Mouse (Mus musculus) neural tube, embryonic 12.5 days (tissue): ENCODE data around the gene Mdm2. TPM values are rescaled to one million over a fixed set of nuclear protein-coding genes. Genes with fewer than 3 reads are reported as not detected.
"Not testable (repeated sequence)": the region's sequence is repeated elsewhere in the genome, so short reads cannot be mapped to it uniquely, and the experiment has no call there.

Experiments
- ATAC-seq: fragments of 200-750 bp; cut with Nextera tagmentation; 2 replicates; pipeline ENCODE4 v1.8.0; 2017; ENCODE audit warnings: low read depth, mild to moderate bottlenecking, moderate TSS enrichment, moderate library complexity; ENCODE audit not compliant: low FRiP score
- H3K27ac ChIP-seq: fragments of 300-500 bp; sonication (generic); 2 replicates; pipeline ENCODE4 v1.5.1; 2016
- H3K27me3 ChIP-seq: fragments of 300-500 bp; sonication (generic); replicated peaks from 2 replicates; pipeline ENCODE4 v1.6.1; 2016; ENCODE audit warnings: mild to moderate bottlenecking
- H3K36me3 ChIP-seq: fragments of 300-500 bp; sonication (generic); 2 replicates; pipeline ENCODE4 v1.6.1; 2016; ENCODE audit warnings: mild to moderate bottlenecking
- H3K4me1 ChIP-seq: fragments of 300-500 bp; sonication (generic); 2 replicates; pipeline ENCODE4 v1.6.1; 2016
- H3K4me2 ChIP-seq: fragments of 300-500 bp; sonication (generic); replicated peaks from 2 replicates; pipeline ENCODE4 v1.6.1; 2016; ENCODE audit warnings: mild to moderate bottlenecking
- H3K4me3 ChIP-seq: fragments of 300-500 bp; sonication (generic); 2 replicates; pipeline ENCODE4 v1.5.1; 2016
- H3K9ac ChIP-seq: fragments of 300-500 bp; sonication (generic); 2 replicates; pipeline ENCODE4 v1.6.1; 2016; ENCODE audit warnings: mild to moderate bottlenecking
- H3K9me3 ChIP-seq: fragments of 300-500 bp; sonication (generic); 2 replicates; pipeline ENCODE4 v1.6.1; 2016; ENCODE audit warnings: mild to moderate bottlenecking
- WGBS: fragments of 180-500 bp; shearing (Covaris S2); methylation state at CpG from one replicate; pipeline ENCODE4 v1.1.7; 2016; 5-methylcytosine and 5-hydroxymethylcytosine counted together
- polyA plus RNA-seq: library from polyadenylated mRNA; unstranded; fragments of >200 nt; fragmentation: Nextera tagmentation; extraction: Ambion mirVana; gene quantifications from 2 replicates; pipeline ENCODE4 v1.2.1, GENCODE M21; 2016

Gene Mdm2
- polyA plus RNA-seq, 1 experiment from 2014 or later = 74.4 TPM

GRCm38 (mm10) chr10:117729139-117729814 is 18.7 kb upstream of the Mdm2 start:
- H3K27me3 ChIP-seq = no peaks in the 10 kb centered on the region
- ATAC-seq = no peak
- no peak overlapping the region for H3K4me2 ChIP-seq
- no peaks in the 10 kb centered on the region for H3K9me3 ChIP-seq
- peaks cover 4% of the 10 kb centered on the region; the same call in 1 of the 2 replicates for H3K36me3 ChIP-seq
- 87% methylated on average over 11 of the region's 11 CpGs for WGBS
- no peak overlapping the region for H3K9ac ChIP-seq
- H3K27ac ChIP-seq = no peak overlapping the region
- no peak overlapping the region for H3K4me3 ChIP-seq
- no peaks in the 10 kb centered on the region for H3K4me1 ChIP-seq

DNA sequence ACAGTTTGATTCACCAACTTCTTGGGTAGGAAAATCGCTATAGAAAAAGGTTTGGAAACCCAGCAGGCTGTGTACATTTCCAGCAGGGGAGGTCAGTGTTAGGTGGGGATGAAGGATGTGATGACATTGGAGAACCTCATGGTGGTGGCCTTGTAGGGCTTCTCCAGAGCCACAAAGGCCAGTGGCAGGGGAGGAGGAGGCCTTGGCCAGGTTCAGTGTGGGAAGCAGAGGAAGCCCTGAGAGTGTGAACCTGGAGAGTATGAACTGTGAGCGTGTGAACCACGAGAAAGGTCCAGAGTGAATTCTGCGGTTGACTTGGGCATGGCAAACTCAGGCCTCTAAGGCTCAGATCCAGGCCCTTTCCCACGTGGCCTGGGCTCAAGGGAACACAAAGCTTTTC is 18.0 kb upstream of the Mdm2 start:
- H3K4me3 ChIP-seq = no peak overlapping the region
- H3K9me3 ChIP-seq = no peaks in the 10 kb centered on the region
- no peak overlapping the region for H3K27ac ChIP-seq
- H3K9ac ChIP-seq = no peak overlapping the region
- H3K4me2 ChIP-seq = no peak overlapping the region
- no peaks in the 10 kb centered on the region for H3K27me3 ChIP-seq
- H3K4me1 ChIP-seq = no peaks in the 10 kb centered on the region
- peaks cover 4% of the 10 kb centered on the region; the same call in 1 of the 2 replicates for H3K36me3 ChIP-seq
- no peak for ATAC-seq
- 85% methylated on average over 5 of the region's 5 CpGs for WGBS

DNA sequence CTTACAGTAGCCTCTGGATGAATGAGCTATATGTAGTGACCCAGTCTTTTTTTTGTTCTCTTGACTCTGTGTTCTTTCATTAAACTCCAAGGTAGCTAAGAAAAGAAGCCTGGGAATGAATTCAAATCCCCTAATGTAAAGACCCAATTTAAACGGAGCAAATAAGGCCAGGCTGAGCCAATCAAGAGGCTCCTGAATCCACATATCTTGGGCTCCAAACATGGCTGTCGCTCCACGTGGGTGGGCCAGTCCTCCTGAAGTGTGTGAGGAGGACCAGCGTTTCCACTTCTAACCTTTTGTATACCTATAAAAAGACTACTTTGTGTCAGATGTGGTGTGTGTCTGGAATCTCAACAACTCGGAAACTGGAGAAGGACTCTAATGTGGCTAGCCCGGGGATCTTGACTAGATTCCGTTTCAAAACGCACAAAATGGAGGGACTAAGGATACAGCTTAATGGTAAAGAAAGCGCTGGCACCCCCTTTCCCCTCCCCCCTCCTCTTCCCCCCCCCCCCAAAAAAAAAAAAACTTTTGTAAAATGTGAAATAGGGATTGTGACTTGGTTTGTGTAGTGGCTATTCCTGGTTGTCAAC is 17.1 kb upstream of the Mdm2 start:
- no peak overlapping the region for H3K4me2 ChIP-seq
- no peaks in the 10 kb centered on the region for H3K9me3 ChIP-seq
- no peak for ATAC-seq
- H3K9ac ChIP-seq = no peak overlapping the region
- 87% methylated on average over 9 of the region's 9 CpGs for WGBS
- H3K27me3 ChIP-seq = no peaks in the 10 kb centered on the region
- peaks cover under 1% of the 10 kb centered on the region; the same call in 1 of the 2 replicates for H3K36me3 ChIP-seq
- no peak overlapping the region for H3K4me3 ChIP-seq
- H3K4me1 ChIP-seq = no peaks in the 10 kb centered on the region
- H3K27ac ChIP-seq = no peak overlapping the region

- Histone ChIP-seq H3K27ac (no peak overlapping the region), H3K9ac (no peak overlapping the region), H3K9me3 (no peaks in the 10 kb centered on the region), H3K27me3 (no peaks in the 10 kb centered on the region), H3K36me3 (no peaks in the 10 kb centered on the region), H3K4me2 (no peak overlapping the region), H3K4me1 (no peaks in the 10 kb centered on the region), H3K4me3 (no peak overlapping the region)
- WGBS = 94% methylated on average over 4 of the region's 4 CpGs
- no peak for ATAC-seq
Measured at GRCm38 (mm10) chr10:117726888-117727385, 16.4 kb upstream of the Mdm2 start.

GRCm38 (mm10) chr10:117726350-117726749 is 15.8 kb upstream of the Mdm2 start:
- 92% methylated on average over 4 of the region's 4 CpGs for WGBS

GRCm38 (mm10) chr10:117725671-117726070 is 15.1 kb upstream of the Mdm2 start:
- Histone ChIP-seq H3K9me3 (no peaks in the 10 kb centered on the region), H3K36me3 (no peaks in the 10 kb centered on the region), H3K4me1 (no peaks in the 10 kb centered on the region), H3K4me3 (no peak overlapping the region), H3K27me3 (no peaks in the 10 kb centered on the region), H3K27ac (no peak overlapping the region), H3K9ac (no peak overlapping the region), H3K4me2 (no peak overlapping the region)
- 81% methylated on average over 7 of the region's 7 CpGs for WGBS
- ATAC-seq = no peak

More at GRCm38 (mm10) chr10:117726350-117726749, 15.8 kb upstream of the Mdm2 start:
- no peaks in the 10 kb centered on the region for H3K9me3 ChIP-seq
- ATAC-seq = no peak
- no peak overlapping the region for H3K4me2 ChIP-seq
- no peak overlapping the region for H3K9ac ChIP-seq
- no peaks in the 10 kb centered on the region for H3K27me3 ChIP-seq
- H3K4me1 ChIP-seq = no peaks in the 10 kb centered on the region
- H3K4me3 ChIP-seq = no peak overlapping the region
- H3K27ac ChIP-seq = no peak overlapping the region
- H3K36me3 ChIP-seq = no peaks in the 10 kb centered on the region

DNA sequence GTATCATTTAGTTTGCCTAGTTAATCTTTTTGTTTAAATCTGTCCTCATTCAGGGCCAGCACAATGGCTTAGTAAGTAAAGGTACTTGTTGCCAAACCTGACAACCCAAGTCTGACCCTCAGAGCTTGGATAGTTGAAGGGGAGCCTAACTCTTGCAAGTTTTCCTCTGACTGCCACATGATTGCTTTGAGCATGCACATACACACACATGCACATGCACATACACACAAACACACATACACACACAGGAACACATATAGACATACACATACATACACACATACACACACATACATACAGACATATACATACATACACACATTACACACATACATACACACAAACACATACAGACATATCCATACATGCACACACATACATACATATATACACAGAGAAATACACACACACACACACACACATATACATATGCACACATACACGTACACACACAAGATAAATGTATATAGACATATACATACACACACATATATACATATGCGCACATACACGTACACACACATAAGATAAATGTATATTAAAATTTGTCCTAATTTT is 14.3 kb upstream of the Mdm2 start:
- H3K27me3 ChIP-seq = no peaks in the 10 kb centered on the region
- H3K4me1 ChIP-seq = no peaks in the 10 kb centered on the region
- no peaks in the 10 kb centered on the region for H3K9me3 ChIP-seq
- no peak for ATAC-seq
- no peak overlapping the region for H3K4me3 ChIP-seq
- H3K36me3 ChIP-seq = no peaks in the 10 kb centered on the region
- H3K4me2 ChIP-seq = no peak overlapping the region
- 92% methylated on average over 3 of the region's 3 CpGs for WGBS
- H3K9ac ChIP-seq = no peak overlapping the region
- no peak overlapping the region for H3K27ac ChIP-seq

DNA sequence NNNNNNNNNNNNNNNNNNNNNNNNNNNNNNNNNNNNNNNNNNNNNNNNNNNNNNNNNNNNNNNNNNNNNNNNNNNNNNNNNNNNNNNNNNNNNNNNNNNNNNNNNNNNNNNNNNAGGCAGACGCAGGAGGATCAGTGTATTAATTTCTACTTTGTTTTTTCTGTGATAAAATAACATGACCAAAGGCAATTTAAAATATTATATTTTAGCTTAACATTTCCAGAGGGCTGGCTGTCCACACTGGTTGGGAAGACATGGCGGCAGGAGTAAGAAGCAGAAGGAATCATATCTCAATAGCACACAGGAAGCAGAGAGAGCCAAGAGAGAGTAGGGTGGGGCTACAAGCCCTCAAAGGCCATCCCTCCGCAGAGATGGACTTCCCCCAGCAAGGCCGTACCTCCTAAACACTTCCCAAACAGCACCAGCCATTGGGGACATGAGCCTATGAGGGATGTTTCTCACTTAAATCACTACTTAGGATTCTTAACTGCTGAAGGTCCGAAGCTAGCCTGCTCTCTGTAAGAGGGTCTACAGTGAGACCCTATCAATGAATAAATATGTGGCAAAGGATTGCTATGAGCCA is 13.7 kb upstream of the Mdm2 start:
- ATAC-seq = no peak
- H3K4me1 ChIP-seq = no peaks in the 10 kb centered on the region
- WGBS = 80% methylated on average over 5 of the region's 5 CpGs
- H3K9ac ChIP-seq = no peak overlapping the region
- no peak overlapping the region for H3K4me2 ChIP-seq
- no peaks in the 10 kb centered on the region for H3K9me3 ChIP-seq
- no peak overlapping the region for H3K27ac ChIP-seq
- no peaks in the 10 kb centered on the region for H3K36me3 ChIP-seq
- no peaks in the 10 kb centered on the region for H3K27me3 ChIP-seq
- no peak overlapping the region for H3K4me3 ChIP-seq

- H3K4me3 ChIP-seq = no peak overlapping the region
- H3K4me1 ChIP-seq = no peaks in the 10 kb centered on the region
- 70% methylated on average over 19 of the region's 19 CpGs for WGBS
- no peaks in the 10 kb centered on the region for H3K9me3 ChIP-seq
- no peak overlapping the region for H3K9ac ChIP-seq
- no peak overlapping the region for H3K4me2 ChIP-seq
- H3K36me3 ChIP-seq = no peaks in the 10 kb centered on the region
- no peak overlapping the region for H3K27ac ChIP-seq
- no peak for ATAC-seq
- no peaks in the 10 kb centered on the region for H3K27me3 ChIP-seq
Measured at GRCm38 (mm10) chr10:117718161-117719119, 7.9 kb upstream of the Mdm2 start.

DNA sequence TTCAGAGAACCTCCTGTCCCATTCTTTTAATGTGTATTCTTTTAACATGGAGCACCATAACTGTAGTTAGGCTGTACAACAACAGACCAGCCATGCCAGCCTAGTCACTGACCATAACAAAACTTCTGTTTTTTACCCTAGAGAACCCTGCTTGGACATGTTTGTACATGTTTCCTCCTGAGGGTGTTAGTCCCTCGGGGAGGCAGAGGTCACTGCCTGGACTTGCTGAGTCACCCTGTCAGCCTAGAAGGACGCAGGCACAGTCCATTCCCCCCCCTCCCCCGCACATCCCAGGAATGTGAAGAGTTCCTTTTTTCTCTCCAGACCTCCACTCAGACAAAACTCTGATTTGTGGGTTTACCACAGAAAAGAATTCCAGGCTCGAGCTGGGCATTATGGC is 7.0 kb upstream of the Mdm2 start:
- 6% methylated on average over 4 of the region's 4 CpGs for WGBS
- no peak for ATAC-seq
- H3K27me3 ChIP-seq = no peaks in the 10 kb centered on the region
- no peaks in the 10 kb centered on the region for H3K9me3 ChIP-seq
- H3K9ac ChIP-seq = no peak overlapping the region
- H3K4me1 ChIP-seq = no peaks in the 10 kb centered on the region
- H3K4me3 ChIP-seq = no peak overlapping the region
- no peaks in the 10 kb centered on the region for H3K36me3 ChIP-seq
- H3K4me2 ChIP-seq = no peak overlapping the region
- H3K27ac ChIP-seq = no peak overlapping the region

DNA sequence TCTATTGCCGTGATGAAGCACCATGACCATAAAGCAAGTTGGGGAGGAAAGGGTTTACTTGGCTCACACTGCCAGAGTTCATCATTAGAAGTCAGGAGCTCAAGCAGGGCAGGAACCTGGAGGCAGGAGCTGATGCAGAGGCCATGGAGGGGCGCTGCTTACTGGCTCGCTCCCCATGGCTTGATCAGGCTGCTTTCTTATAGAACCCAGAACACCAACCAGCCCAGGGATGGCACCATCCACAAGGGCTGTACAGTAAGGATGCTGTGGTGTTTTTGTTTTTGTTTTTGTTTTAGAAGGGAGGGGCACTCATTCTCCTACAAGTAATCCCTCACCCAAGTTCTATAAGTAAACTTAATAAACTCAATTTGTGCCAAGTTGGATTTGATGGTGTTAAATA is 6.1 kb upstream of the Mdm2 start:
- Histone ChIP-seq H3K9ac (no peak overlapping the region), H3K27ac (no peak overlapping the region), H3K9me3 (no peaks in the 10 kb centered on the region), H3K4me1 (no peaks in the 10 kb centered on the region), H3K4me3 (no peak overlapping the region), H3K27me3 (no peaks in the 10 kb centered on the region), H3K36me3 (no peaks in the 10 kb centered on the region), H3K4me2 (no peak overlapping the region)
- WGBS = 82% methylated on average over 3 of the region's 3 CpGs
- no peak for ATAC-seq

GRCm38 (mm10) chr10:117715654-117716053 is 5.1 kb upstream of the Mdm2 start:
- H3K27ac ChIP-seq, H3K9me3 ChIP-seq, H3K4me3 ChIP-seq, H3K27me3 ChIP-seq, H3K9ac ChIP-seq, H3K4me1 ChIP-seq, ATAC-seq, H3K36me3 ChIP-seq, H3K4me2 ChIP-seq: not testable (repeated sequence)
- WGBS = 94% methylated on average over 1 of the region's 1 CpGs
